Mouse (Mus musculus) hindbrain, embryonic 16.5 days (tissue): Measurements from ENCODE around the gene Mxra8. TPM values are rescaled to one million over a fixed set of nuclear protein-coding genes. Genes with fewer than 3 reads are reported as not detected.
A peak's percentile ranks its signal among the peaks of the same experiment; 100 is the strongest.

Source experiments
- ATAC-seq: fragments of 200-750 bp; cut with Nextera tagmentation; 2 replicates; pipeline ENCODE4 v1.8.0; 2017; ENCODE audit warnings: moderate TSS enrichment, moderate library complexity
- H3K27ac ChIP-seq: fragments of 300-500 bp; sonication (generic); 2 replicates; pipeline ENCODE4 v1.5.1; 2014; ENCODE audit warnings: low read depth, mild to moderate bottlenecking, control low read depth, low read length, moderate library complexity
- H3K27me3 ChIP-seq: fragments of 300-500 bp; sonication (generic); replicated peaks from 2 replicates; pipeline ENCODE4 v1.6.1; 2014; ENCODE audit warnings: low read length; ENCODE audit not compliant: control insufficient read depth, insufficient read depth
- H3K36me3 ChIP-seq: fragments of 300-500 bp; sonication (generic); 2 replicates; pipeline ENCODE4 v1.6.1; 2014; ENCODE audit warnings: mild to moderate bottlenecking, low read length, moderate library complexity, mixed read lengths; ENCODE audit not compliant: control insufficient read depth, insufficient read depth
- H3K4me1 ChIP-seq: fragments of 300-500 bp; sonication (generic); 2 replicates; pipeline ENCODE4 v1.6.1; 2014; ENCODE audit warnings: low read depth, low read length; ENCODE audit not compliant: control insufficient read depth, insufficient read depth
- H3K4me2 ChIP-seq: fragments of 300-500 bp; sonication (generic); 2 replicates; pipeline ENCODE4 v1.6.1; 2014; ENCODE audit warnings: mild to moderate bottlenecking, low read length, control low read depth, moderate library complexity
- H3K4me3 ChIP-seq: fragments of 300-500 bp; sonication (generic); 2 replicates; pipeline ENCODE4 v1.5.1; 2014; ENCODE audit warnings: mild to moderate bottlenecking, low read length, control low read depth, moderate library complexity
- H3K9ac ChIP-seq: fragments of 300-500 bp; sonication (generic); 2 replicates; pipeline ENCODE4 v1.6.1; 2014; ENCODE audit warnings: low read depth, mild to moderate bottlenecking, control low read depth, low read length, moderate library complexity
- H3K9me3 ChIP-seq: fragments of 300-500 bp; sonication (generic); 2 replicates; pipeline ENCODE4 v1.6.1; 2014; ENCODE audit warnings: mild to moderate bottlenecking, low read length, moderate library complexity; ENCODE audit not compliant: control insufficient read depth
- WGBS: fragments of 180-500 bp; shearing (Covaris S2); extraction: QIAGEN DNeasy Blood & Tissue Kit; methylation state at CpG from one replicate; pipeline ENCODE4 v1.1.7; 2014; 5-methylcytosine and 5-hydroxymethylcytosine counted together
- polyA plus RNA-seq: library from polyadenylated mRNA; unstranded; fragments of >200 nt; fragmentation: Nextera tagmentation; extraction: Ambion mirVana; gene quantifications from 2 replicates; pipeline ENCODE4 v1.2.1, GENCODE M21; 2015

Mxra8 gene
- polyA plus RNA-seq, 1 experiment from 2014 or later = 35.7 TPM

DNA sequence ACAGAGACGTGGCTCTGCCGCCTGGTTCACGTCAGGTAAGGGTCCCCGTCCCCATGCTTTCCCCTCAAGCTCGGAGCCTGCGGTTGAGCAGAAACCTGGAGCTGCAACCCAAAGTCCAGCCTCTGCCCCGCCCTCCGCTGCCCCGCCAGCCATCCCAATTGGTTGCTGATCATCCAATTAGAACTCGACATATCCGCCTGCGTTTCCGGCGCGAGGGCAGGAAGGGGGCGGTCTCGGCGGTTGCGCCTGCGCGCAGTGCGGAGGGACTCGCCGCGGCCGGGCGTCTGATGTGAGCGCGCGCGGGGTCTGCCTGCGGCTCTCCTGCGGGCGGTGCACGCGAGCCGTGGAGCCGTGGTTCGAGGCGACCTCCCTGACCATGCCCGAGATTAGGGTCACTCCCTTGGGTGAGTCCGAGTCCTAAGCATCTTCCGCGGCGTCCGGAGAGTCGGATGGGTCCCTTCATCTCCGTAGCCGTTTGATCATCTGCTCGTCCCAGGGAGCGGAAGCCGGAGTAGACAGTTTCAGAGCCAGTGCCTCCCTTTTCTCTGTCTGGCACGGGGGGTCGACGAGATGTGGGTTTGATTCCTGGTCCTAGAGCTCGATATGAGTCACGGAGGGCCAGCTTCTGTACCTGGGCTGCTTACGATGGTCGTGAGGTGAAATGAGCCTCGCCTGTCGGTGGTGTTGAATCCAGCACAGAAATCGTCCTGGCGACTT, 30.0 kb downstream of the Mxra8 start, which contains the start of the genes Cptp and Ints11:
Gene Cptp, minus strand, starts transcription at position 124 of the 717 bp plus-strand sequence.
Gene Ints11, plus strand, starts transcription at position 230 of the 717 bp plus-strand sequence.
- WGBS = under 1% methylated on average over 63 of the region's 63 CpGs
- Histone ChIP-seq H3K27ac (peak within 1 kb of the TSS; percentile 69), H3K9me3 (no peaks in the 10 kb centered on the region), H3K4me2 (peak within 1 kb of the TSS; percentile 96), H3K27me3 (no peaks in the 10 kb centered on the region), H3K36me3 (peaks cover 25% of the 10 kb centered on the region), H3K4me1 (peaks cover 14% of the 10 kb centered on the region), H3K4me3 (peak within 1 kb of the TSS; percentile 72), H3K9ac (peak within 1 kb of the TSS; percentile 86)
- ATAC-seq = peak; percentile 97

DNA sequence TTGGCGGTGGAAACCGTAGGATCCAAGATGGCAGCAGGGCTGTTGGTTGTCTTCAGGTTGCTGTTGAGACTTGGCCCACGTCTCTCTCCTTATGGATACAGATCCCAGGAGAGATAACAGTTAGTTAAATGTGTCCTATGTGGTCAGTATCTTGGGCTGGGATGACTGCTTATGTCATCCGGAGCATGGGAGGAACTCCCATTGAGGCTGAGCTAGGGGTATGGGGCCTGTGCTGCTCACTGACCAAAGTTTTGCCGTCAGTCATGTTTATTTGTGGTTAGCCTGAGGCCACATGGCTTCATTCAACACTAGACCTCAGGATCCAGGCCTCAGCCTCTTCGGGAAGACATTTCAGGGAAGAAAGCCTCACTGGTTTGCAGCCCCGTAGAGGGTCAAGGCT, 31.9 kb downstream of the Mxra8 start:
- no peak overlapping the region for H3K27ac ChIP-seq
- no peak overlapping the region for H3K4me2 ChIP-seq
- H3K9me3 ChIP-seq = no peaks in the 10 kb centered on the region
- H3K4me1 ChIP-seq = peaks cover 14% of the 10 kb centered on the region
- H3K36me3 ChIP-seq = peaks cover 21% of the 10 kb centered on the region
- no peaks in the 10 kb centered on the region for H3K27me3 ChIP-seq
- 95% methylated on average over 7 of the region's 7 CpGs for WGBS
- no peak overlapping the region for H3K9ac ChIP-seq
- no peak overlapping the region for H3K4me3 ChIP-seq
- ATAC-seq = no peak

DNA sequence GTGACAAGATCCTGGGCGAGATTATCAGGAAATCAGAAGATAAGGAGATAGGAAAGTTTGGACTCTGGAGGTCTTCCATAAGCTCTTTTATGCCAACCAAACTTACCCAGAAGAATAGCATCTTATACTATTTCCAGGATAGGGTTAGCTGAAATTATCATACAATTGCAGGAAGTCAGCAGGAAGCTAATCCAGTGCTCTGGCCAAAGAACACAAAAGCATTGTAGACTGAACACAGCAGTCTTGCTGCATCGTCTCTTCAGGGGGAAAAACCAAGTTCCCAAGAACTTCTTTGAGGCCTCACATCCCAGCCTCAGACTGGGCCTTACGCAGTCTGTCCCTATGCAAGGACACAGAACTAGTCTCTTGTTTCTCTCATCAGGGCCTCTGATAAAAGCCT, 44.1 kb downstream of the Mxra8 start:
- Histone ChIP-seq H3K9ac (no peak overlapping the region), H3K36me3 (peaks cover 34% of the 10 kb centered on the region), H3K4me3 (no peak overlapping the region), H3K4me1 (no peaks in the 10 kb centered on the region), H3K27me3 (no peaks in the 10 kb centered on the region), H3K4me2 (no peak overlapping the region), H3K9me3 (no peaks in the 10 kb centered on the region), H3K27ac (no peak overlapping the region)
- no peak for ATAC-seq
- WGBS = 91% methylated on average over 3 of the region's 3 CpGs

DNA sequence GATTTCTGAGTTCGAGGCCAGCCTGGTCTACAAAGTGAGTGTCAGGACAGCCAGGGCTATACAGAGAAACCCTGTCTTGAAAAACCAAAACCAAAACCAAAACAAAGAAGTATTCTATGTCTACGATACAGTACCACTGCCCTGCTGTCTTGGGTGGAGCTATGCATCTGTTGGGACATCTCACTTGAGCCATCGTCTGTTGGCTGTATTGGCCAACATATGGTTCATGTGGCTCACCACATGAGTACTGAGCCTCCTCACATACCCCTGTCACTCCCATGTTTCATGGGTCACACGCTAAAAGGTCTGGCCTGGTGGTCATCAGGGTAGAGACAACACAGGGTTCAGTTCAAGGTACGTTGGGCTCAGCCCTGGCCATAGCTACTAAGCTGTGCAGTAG, 46.9 kb downstream of the Mxra8 start:
- 98% methylated on average over 5 of the region's 5 CpGs for WGBS
- ATAC-seq = no peak
- Histone ChIP-seq H3K27me3 (no peaks in the 10 kb centered on the region), H3K9me3 (no peaks in the 10 kb centered on the region), H3K27ac (no peak overlapping the region), H3K4me1 (peaks cover 10% of the 10 kb centered on the region), H3K36me3 (peaks cover 35% of the 10 kb centered on the region), H3K4me3 (no peak overlapping the region), H3K4me2 (no peak overlapping the region), H3K9ac (no peak overlapping the region)

DNA sequence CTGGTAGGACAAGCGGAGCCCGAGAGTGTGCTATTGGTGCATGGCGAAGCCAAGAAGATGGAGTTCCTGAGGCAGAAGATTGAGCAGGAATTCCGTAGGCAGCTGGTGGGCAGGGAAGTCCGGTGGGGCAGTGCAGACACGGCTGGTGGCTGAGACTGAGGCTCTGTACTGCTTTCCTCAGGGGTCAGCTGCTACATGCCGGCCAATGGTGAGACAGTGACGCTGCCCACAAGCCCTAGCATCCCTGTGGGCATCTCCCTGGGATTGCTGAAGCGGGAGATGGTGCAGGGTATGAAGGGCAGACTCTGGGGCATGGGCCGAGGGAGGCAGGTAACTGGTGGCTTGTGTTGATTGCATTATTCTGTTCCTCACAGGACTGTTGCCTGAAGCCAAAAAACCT, 48.2 kb downstream of the Mxra8 start:
- Histone ChIP-seq H3K9ac (no peak overlapping the region), H3K4me2 (no peak overlapping the region), H3K4me3 (no peak overlapping the region), H3K36me3 (peaks cover 35% of the 10 kb centered on the region), H3K27me3 (no peaks in the 10 kb centered on the region), H3K9me3 (no peaks in the 10 kb centered on the region), H3K27ac (no peak overlapping the region), H3K4me1 (peaks cover 11% of the 10 kb centered on the region)
- WGBS = 87% methylated on average over 10 of the region's 10 CpGs
- ATAC-seq = no peak

DNA sequence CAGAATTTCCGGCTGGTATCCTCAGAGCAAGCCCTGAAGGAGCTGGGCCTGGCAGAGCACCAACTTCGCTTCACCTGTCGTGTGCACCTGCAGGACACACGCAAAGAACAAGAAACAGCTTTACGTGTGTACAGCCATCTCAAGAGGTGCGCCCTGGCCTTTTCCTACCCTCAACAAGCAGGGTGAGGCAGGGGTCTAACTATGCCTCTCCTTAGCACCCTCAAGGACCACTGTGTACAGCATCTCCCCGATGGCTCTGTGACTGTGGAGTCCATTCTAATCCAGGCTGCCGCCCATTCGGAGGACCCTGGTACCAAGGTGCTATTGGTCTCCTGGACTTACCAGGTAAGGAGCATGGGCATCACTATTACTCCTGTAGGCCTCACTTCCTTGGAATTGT, 48.7 kb downstream of the Mxra8 start:
- Histone ChIP-seq H3K27ac (no peak overlapping the region), H3K4me3 (no peak overlapping the region), H3K9me3 (no peaks in the 10 kb centered on the region), H3K4me1 (peaks cover 15% of the 10 kb centered on the region), H3K9ac (no peak overlapping the region), H3K27me3 (no peaks in the 10 kb centered on the region), H3K4me2 (no peak overlapping the region), H3K36me3 (peaks cover 35% of the 10 kb centered on the region)
- ATAC-seq = no peak
- WGBS = 94% methylated on average over 9 of the region's 9 CpGs

DNA sequence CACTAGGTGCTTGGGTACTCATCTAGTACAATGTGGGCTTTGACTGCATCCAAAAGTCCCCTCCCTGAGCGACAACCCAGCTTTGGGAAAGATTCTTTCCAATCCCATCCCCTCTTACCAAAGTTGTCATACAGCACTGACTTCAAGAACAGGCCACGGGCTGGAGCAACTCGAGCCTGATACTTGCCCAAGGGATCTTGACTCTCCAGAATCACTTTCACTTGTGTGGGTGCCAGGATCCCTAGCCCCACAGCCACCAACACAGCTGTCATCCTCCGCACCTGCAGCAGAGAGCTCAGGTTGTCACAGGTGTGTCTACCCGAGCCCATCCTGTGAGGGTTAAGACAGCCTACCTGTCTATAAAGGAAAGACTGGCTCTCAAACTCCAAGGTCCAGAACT, 49.8 kb downstream of the Mxra8 start:
- H3K9me3 ChIP-seq = no peaks in the 10 kb centered on the region
- WGBS = 91% methylated on average over 5 of the region's 5 CpGs
- H3K9ac ChIP-seq = no peak overlapping the region
- peaks cover 27% of the 10 kb centered on the region for H3K4me1 ChIP-seq
- H3K4me2 ChIP-seq = no peak overlapping the region
- H3K4me3 ChIP-seq = no peak overlapping the region
- ATAC-seq = no peak
- H3K36me3 ChIP-seq = peaks cover 35% of the 10 kb centered on the region
- no peaks in the 10 kb centered on the region for H3K27me3 ChIP-seq
- no peak overlapping the region for H3K27ac ChIP-seq

DNA sequence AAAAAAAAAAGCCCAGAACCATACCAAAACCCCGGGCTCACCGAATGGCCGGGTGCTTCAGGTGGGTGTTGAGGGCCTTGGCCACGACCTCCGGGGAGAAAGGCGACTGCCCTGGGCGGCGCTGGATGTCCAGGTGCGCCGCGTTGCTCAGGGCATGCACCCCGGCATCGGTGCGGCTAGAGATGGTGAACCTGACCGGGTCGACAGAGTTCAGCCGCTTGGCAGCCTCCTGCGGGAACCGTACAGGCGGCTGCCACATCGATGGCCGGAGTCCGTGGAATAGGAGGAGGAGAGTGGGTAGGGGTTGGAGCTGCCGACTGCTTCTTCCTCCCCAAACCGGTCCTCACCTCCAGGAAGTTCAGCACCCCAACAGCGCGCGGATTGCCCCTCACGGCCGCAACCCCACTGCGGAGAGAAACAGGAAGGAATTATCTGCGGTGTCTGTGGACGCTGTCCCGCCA, 51.6 kb downstream of the Mxra8 start:
- Histone ChIP-seq H3K4me3 (peak overlapping the region; percentile 97), H3K9me3 (no peaks in the 10 kb centered on the region), H3K4me1 (peaks cover 41% of the 10 kb centered on the region), H3K9ac (peak overlapping the region; percentile 94), H3K27ac (peak overlapping the region; percentile 100), H3K36me3 (peaks cover 28% of the 10 kb centered on the region), H3K4me2 (peak overlapping the region; percentile 93), H3K27me3 (no peaks in the 10 kb centered on the region)
- WGBS = under 1% methylated on average over 33 of the region's 34 CpGs
- ATAC-seq = no peak; the same call in 1 of the 2 replicates

DNA sequence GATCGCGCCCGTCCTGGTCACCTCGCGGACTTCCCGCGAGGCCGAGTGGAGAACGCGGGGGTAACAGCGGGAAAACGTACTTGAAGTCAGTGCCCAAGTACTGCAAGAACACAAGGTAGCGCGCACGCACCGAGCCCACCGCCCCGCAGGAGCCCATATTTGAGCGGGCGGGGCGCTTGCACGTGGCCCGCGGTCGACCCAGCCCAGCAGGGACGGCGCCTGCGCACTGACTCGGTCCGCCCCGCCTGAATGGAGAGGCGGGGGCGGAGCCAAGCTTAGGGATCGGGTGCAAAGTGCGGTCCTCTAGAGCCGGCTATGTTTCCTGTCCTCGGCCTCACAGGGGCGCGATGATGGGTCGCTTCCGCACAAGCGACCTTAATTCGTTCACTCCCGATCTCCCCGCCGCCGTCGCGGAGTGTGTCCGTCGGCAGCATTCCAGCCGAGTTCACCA, 52.1 kb downstream of the Mxra8 start, which contains the start of the genes Pusl1 and Acap3:
Gene Pusl1, minus strand, starts transcription at position 231 of the 451 bp plus-strand sequence.
Gene Acap3, plus strand, starts transcription at position 272 of the 451 bp plus-strand sequence.
- Histone ChIP-seq H3K4me1 (peaks cover 41% of the 10 kb centered on the region), H3K27ac (peak within 1 kb of the TSS; percentile 100), H3K9ac (peak within 1 kb of the TSS; percentile 94), H3K9me3 (no peaks in the 10 kb centered on the region), H3K4me2 (peak within 1 kb of the TSS; percentile 93), H3K36me3 (peaks cover 30% of the 10 kb centered on the region), H3K4me3 (peak within 1 kb of the TSS; percentile 97), H3K27me3 (no peaks in the 10 kb centered on the region)
- ATAC-seq = peak; percentile 82
- WGBS = under 1% methylated on average over 51 of the region's 52 CpGs
